ENCODE assay signal across 22 mouse cellular contexts in the genomic region with DNA sequence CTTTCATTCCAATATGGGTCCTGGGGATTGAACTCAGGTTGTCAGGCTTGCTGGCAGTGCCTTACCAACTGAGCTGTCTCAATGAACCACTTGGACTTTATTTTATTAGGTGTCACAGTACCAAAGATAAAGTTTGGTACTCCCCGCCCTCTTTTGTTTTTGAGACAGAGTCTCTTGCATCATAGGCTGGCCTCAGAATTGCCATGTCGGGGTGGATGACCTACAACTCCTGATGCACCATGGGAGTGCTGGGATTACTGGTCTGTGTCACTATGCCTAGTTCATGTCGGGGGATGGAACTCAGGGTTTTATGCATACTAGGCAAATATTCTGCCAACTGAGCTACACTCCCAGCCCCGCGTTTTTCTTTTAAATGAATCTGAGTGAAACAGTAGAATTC. TPM values are rescaled to one million over a fixed set of nuclear protein-coding genes. Genes with fewer than 3 reads are reported as not detected.
"Had no signal": no experiment of that assay in that cellular context is flagged by ENCODE, and none has a peak within 500 bp of the region (broad histone marks: within the 10 kb centered on the region; RNA-seq: fewer than 3 reads in every experiment).

No protein-coding gene starts in this region.

- H3K4me3 ChIP-seq: lung, embryonic 15.5 days; megakaryocyte, embryonic 14.5 days; midbrain, embryonic 13.5 days; midbrain, embryonic 15.5 days; neural tube, embryonic 12.5 days had no signal

- H3K4me2 ChIP-seq: lung, embryonic 15.5 days; midbrain, embryonic 11.5 days; midbrain, embryonic 13.5 days; midbrain, embryonic 15.5 days; neural tube, embryonic 12.5 days had no signal

- H3K27ac ChIP-seq: liver, embryonic 14.5 days; lung, embryonic 15.5 days; macrophage; midbrain, embryonic 13.5 days; midbrain, embryonic 15.5 days; neural tube, embryonic 12.5 days had no signal

- H3K4me1 ChIP-seq: lung, embryonic 15.5 days; midbrain, embryonic 13.5 days; midbrain, embryonic 15.5 days; neural tube, embryonic 12.5 days had no signal

- H3K36me3 ChIP-seq: lung, embryonic 15.5 days; midbrain, embryonic 13.5 days; midbrain, embryonic 15.5 days; neural tube, embryonic 12.5 days had no signal

- H3K9ac ChIP-seq: liver, embryonic 14.5 days; lung, embryonic 15.5 days; midbrain, embryonic 13.5 days; midbrain, embryonic 15.5 days; neural tube, embryonic 12.5 days had no signal

- DNase-seq: lung, adult 2 months; lung, postnatal 10 days; lung, postnatal 36 days; retina, postnatal 1 day; right cerebral cortex, adult 18-20 months; right cerebral cortex, postnatal 25 days; right cerebral cortex, postnatal 4 days; spleen, adult 18-20 months; thymus, adult 18-20 months; thymus, postnatal 25 days; thymus, postnatal 4 days had no signal

- H3K9me3 ChIP-seq: lung, embryonic 15.5 days; midbrain, embryonic 13.5 days; midbrain, embryonic 15.5 days; neural tube, embryonic 12.5 days had no signal

- ATAC-seq: midbrain, embryonic 13.5 days; midbrain, embryonic 15.5 days had no signal

- H3K27me3 ChIP-seq: lung, embryonic 15.5 days; midbrain, embryonic 13.5 days; midbrain, embryonic 15.5 days; neural tube, embryonic 12.5 days had no signal

RNA-seq across cellular contexts. Expression of a gene that starts 17.2 kb away (rescaled TPM):
- total RNA-seq: monocyte, adult 5-6 weeks; neutrophil, adult 5-6 weeks had no signal
- polyA plus RNA-seq: midbrain, embryonic 11.5 days had no signal

RNA-seq across cellular contexts. Expression of a gene that starts 28.7 kb away (rescaled TPM):
- total RNA-seq: megakaryocyte progenitor cell, adult 5-6 weeks; monocyte, adult 5-6 weeks; neutrophil, adult 5-6 weeks had no signal
- polyA plus RNA-seq: lung, adult 2 months; macrophage had no signal
